ENCODE assay signal across 8 mouse cellular contexts in the genomic region with DNA sequence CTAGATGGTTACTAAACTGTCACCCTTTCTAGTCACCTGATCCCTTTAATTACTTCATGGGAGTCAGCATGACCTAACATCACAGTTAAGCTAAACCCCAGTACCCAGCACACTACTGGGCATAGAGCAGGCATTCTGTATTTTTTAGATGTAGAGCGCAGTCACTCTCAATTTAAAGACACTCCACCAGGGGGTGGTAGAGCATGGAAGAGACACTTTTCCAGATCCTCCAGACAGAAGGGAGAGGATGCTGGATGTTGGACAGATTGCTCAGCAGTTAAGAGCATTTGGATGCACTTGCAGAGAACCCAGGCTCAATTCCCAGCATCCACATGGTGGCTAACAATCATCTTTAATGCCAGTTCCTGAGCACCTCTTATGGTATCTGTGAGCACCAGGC. TPM values are rescaled to one million over a fixed set of nuclear protein-coding genes. Genes with fewer than 3 reads are reported as not detected.
DNase-seq lines count a peak whose midpoint lies in the region; ATAC-seq and TF ChIP-seq lines count a peak whose summit lies in the region.

No protein-coding gene starts in this region.

- intact Hi-C loops in heart, adult 2 months (cut with DNase I) = loop anchor here (5.0 kb wide), 1 partner anchor 45 kb away; no protein-coding TSS in a partner anchor
- intact Hi-C loops in left cerebral cortex, postnatal 25 days (cut with DNase I) = loop anchor here (2.0 kb wide), 1 partner anchor 42 kb away; no protein-coding TSS in a partner anchor

- H3K27ac ChIP-seq in heart, adult 2 months = no peak overlapping the region

- no peaks in the 10 kb centered on the region for H3K79me2 ChIP-seq in heart, adult 2 months (replicated peaks; ENCODE audit: control insufficient read depth, insufficient read depth, low read length)

- H3K4me1 ChIP-seq in heart, adult 2 months (ENCODE audit: control insufficient read depth, insufficient read depth, low read length) = no peaks in the 10 kb centered on the region

- TF ChIP-seq EP300 in heart, adult 2 months (IDR thresholded peaks at IDR 0.05; ENCODE audit: insufficient read depth, low read depth, low read length) = no peak

- no peaks in the 10 kb centered on the region for H3K27me3 ChIP-seq in heart, adult 2 months (ENCODE audit: control insufficient read depth, insufficient read depth, low read length)

- peak; percentile 56 for TF ChIP-seq CTCF in heart, adult 2 months (IDR thresholded peaks at IDR 0.05)

- H3K9ac ChIP-seq in heart, adult 2 months (ENCODE audit: low read depth, low read length) = no peak overlapping the region

- ATAC-seq in cerebellum, adult (ENCODE audit: insufficient number of reproducible peaks, low FRiP score, low TSS enrichment) = no peak; the same call in 1 of the 2 replicates

- no peak for DNase-seq in heart, adult 2 months
- DNase-seq in heart, adult 9 months (ENCODE audit: low spot score in 2 of 2) = no peak
- peak; percentile 21 to 25 for DNase-seq in B cell, adult 2 months
- peak; percentile 58 for DNase-seq in adipocyte (ENCODE audit: low spot score)
- peak; percentile 28 to 72 for DNase-seq in left cerebral cortex, postnatal 25 days (ENCODE audit: low spot score in 2 of 2)
- DNase-seq in gastrocnemius, adult 18-20 months (ENCODE audit: low spot score) = no peak
- no peak for DNase-seq in ovary, postnatal 14 days (ENCODE audit: low spot score)

- TF ChIP-seq POLR2A in heart, adult 2 months (IDR thresholded peaks at IDR 0.05; ENCODE audit: insufficient read depth, low read depth, low read length) = no peak

- no peak overlapping the region for H3K4me3 ChIP-seq in heart, adult 2 months

- 89% methylated on average over 1 of the region's 1 CpGs for WGBS in heart, adult 2 months

- no peaks in the 10 kb centered on the region for H3K36me3 ChIP-seq in heart, adult 2 months (ENCODE audit: control insufficient read depth, insufficient read depth, low read length)

RNA-seq across cellular contexts. Expression of a gene that starts 15.4 kb away (rescaled TPM):
- 10 to 100 TPM; 25.5 to 34.6 TPM for total RNA-seq in heart, adult 2 months (2021)
- 66.5 and 74.7 TPM in 2 replicates for polyA plus RNA-seq in heart, adult 2 months (2012; rRNA removed)
- total RNA-seq in left cerebral cortex, postnatal 25 days (2021) = 100 to 1,000 TPM; 114 to 124 TPM
- total RNA-seq in gastrocnemius, adult 18-20 months (2021) = 10 to 100 TPM in 1 of 2 experiments, 1 to 10 TPM in 1; 9.5 to 12.2 TPM

RNA-seq across cellular contexts. Expression of a gene that starts 33.0 kb away (rescaled TPM):
- under 1 TPM in 1 of 2 experiments, not detected in 1; 0.18 TPM for total RNA-seq in heart, adult 2 months (2021)
- polyA plus RNA-seq in heart, adult 2 months (2012; rRNA removed) = 0.18 and 0.37 TPM in 2 replicates
- total RNA-seq in left cerebral cortex, postnatal 25 days (2021) = 1 to 10 TPM in 1 of 2 experiments, under 1 TPM in 1; 0.55 to 1.3 TPM
- total RNA-seq in gastrocnemius, adult 18-20 months (2021) = under 1 TPM; 0.33 to 0.48 TPM

RNA-seq across cellular contexts. Expression of a gene that starts 39.8 kb away (rescaled TPM):
- 1 to 10 TPM; 7.2 to 8.0 TPM for total RNA-seq in heart, adult 2 months (2021)
- polyA plus RNA-seq in heart, adult 2 months (2012; rRNA removed) = 3.1 and 4.4 TPM in 2 replicates
- 100 to 1,000 TPM in 1 of 2 experiments, 10 to 100 TPM in 1; 97.7 to 102 TPM for total RNA-seq in left cerebral cortex, postnatal 25 days (2021)
- 1 to 10 TPM; 2.7 to 4.2 TPM for total RNA-seq in gastrocnemius, adult 18-20 months (2021)

Comparison
In these comparisons a context has a peak if more than half of its experiments do, and no peak if none do; other contexts are left out.
1. DNase-seq: peak in B cell, adult 2 months (2 of 2), adipocyte (single experiment) and left cerebral cortex, postnatal 25 days (2 of 2); none in heart, adult 2 months (0 of 2), heart, adult 9 months (0 of 2), gastrocnemius, adult 18-20 months (single experiment) and ovary, postnatal 14 days (single experiment).
2. RNA of a gene that starts 39.8 kb away (total RNA-seq): 97.7 to 102 TPM in left cerebral cortex, postnatal 25 days; 7.2 to 8.0 TPM in heart, adult 2 months and 2.7 to 4.2 TPM in gastrocnemius, adult 18-20 months; every median in the first group is over 10 times any median in the second.